Mouse (Mus musculus): ENCODE data around the gene Coa4.

Coa4 gene

DNA sequence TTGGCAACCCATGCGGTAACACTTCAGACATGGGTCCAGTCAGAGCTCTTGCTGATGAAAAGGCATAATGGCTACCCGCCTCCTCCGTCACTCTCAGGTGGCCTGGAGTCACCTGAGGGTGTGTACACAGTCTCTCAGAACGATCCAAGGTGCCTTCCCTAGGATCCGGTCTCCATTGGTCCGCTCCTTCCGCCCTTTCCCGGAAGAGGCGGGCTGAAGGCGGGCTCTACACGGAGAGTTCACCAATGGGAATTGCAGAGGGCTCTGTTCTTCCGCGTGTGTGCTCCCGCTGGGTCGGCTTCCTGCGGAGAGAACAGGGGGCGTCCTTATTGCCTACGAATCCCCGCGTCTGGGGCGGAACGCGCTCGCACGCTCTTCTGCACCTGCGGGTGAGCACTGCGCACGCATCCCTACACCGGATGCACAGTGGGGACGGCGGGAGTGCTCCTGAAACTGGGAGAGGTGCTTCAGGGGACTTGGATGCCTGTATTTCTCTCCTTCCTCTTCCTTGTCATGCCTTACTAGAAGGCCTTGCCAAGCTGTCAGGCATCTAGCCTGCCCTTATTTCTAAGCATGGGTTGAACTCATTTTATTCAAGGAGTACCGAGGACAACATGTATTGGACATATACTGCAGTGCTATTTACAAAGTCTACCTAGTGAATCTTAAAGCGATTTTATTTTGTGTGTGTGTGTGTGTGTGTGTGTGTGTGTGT lies at the start of gene Coa4:
Gene Coa4 (plus strand): TSS at position 268 of the 715 bp plus-strand sequence.
- peak; percentile 89 for DNase-seq (ENCODE audit: low spot score)

DNA sequence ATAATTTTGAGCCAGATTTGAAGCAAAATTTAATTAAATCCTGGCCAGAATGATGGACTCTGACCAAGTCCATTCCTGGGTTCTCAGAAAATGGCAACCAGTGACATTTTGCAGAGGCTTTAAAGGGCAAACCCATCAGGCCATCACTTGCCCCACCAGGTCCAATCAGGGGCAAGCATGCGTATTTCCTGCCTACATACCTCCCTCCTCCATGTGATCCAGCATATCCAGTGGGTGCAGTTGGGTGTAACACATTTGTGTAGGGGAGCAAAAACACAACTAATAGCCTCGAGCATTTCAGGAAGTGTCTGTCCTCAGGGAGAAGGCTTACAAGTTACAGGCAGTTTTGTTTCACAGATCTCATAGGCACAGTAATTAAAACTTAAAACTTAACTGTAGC lies 49.6 kb upstream of the Coa4 start:
- no peak for DNase-seq (ENCODE audit: low spot score)

GRCm38 (mm10) chr7:100488474-100489048 lies 48.3 kb upstream of the Coa4 start:
- DNase-seq (ENCODE audit: low spot score) = peak; percentile 54

DNA sequence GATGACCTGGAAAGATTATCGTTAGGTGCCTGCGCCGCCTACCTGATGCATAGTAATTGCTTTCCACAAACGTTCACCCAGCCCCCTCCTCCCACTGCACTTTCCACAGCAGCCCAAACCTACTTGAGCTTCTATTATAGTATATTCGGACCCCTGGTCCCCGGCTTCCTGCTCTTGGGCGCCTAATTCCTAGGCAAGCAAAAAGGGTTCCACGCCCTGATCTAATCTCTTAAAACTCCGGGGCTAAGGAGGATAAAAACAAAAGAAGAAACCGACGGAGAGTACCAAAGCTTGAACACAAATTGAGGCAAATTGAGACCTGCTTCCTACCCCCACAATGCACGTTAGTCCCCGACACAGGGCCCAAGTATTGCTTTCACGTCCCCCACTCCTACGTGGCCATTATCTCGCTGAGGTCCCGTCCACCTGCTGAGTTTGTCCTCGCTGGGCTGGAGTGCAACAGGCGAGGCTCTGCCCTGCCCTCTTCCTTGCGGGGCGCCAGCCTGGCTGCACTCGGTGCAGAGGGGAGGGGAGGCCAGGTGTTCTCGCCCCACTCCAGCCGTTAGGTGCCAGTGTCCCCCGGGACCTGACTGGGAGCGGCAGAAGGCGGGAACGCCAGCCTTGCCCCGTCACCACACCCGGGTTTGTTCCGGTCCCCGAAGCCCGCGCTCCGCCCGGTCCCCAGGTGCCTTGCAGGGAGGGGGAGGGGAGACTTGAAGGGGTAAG lies 44.3 kb upstream of the Coa4 start:
- DNase-seq (ENCODE audit: low spot score) = peak; percentile 71

- DNase-seq (ENCODE audit: low spot score) = peak; percentile 84
Observed at GRCm38 (mm10) chr7:100493117-100493483, 43.8 kb upstream of the Coa4 start, which contains the start of gene Ucp2. Gene Ucp2 (plus strand): TSS chr7:100493337.

- DNase-seq (ENCODE audit: low spot score) = peak; percentile 86
Observed at GRCm38 (mm10) chr7:100493484-100494414, 43.1 kb upstream of the Coa4 start.

- DNase-seq (ENCODE audit: low spot score) = no peak
Observed at GRCm38 (mm10) chr7:100494415-100494831, 42.4 kb upstream of the Coa4 start.

DNA sequence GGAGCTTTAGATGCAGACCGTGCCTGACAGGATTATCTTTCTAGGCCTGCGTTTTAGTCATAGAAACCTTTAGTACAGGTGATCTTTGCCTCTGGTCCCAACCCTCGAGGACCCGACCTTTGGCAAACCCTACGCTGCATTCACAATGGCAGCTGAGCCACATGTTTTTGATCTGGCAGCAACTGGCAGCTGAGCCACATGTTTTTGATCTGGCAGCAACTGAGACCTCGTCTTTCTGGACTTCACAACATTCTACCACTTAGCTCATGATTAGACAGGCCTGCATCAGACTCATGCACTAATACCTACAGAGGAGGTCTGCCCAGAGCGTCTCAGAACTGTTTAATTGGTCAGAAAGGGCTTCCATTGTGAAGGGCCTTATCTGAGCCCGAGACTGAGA lies 41.8 kb upstream of the Coa4 start:
- no peak for DNase-seq (ENCODE audit: low spot score)

DNA sequence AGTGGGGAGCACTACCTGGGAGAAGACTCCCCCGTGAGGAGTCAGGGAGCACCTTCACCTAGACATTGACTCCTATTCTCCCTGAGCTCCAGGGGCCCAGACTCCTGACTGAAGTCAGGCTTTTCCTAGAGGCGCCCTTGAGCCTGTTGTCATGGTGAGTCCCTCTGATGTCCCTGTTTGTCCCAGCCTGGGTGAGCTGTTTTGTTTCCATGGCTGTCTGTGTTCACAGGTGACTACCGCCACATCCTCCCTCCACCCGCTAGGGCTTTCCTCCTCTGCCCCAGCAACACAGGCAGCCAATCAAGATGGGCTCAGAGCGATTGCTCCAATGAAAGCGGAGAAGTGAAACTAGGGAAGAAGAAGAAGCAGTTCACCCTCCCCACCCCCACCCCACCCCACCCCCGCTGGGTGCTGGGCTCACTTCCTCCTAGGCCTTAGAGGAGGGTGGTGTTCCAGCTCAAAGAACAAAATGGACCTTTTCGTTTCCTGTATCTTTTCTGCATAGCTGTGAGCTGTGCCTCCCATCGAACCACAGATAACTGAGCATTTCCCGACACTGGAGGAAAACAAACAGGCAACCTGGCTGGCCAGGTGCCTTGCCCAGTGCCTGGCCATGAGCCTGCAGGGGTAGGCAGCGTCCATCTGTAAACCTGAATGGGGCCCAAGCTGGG lies 41.2 kb upstream of the Coa4 start:
- peak; percentile 68 for DNase-seq (ENCODE audit: low spot score)

DNA sequence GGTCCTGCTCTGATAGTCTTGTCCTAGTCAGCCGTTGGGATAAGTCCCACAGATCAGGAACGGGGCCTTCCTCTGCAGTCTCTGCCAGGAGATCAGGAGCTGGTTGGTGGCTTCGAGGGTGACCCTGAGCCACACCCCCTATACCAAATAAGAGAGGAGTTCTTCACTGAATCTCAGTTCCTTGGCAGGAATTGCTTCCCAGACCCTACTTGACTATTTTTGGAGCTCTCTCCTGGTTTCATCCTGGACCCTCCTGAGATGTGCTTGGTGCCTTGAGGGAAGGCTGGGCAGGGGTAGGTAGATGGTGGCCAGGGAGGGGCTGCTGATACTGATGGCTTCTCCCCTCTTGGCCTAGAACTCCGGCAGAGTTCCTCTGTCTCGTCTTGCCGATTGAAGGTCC lies 40.5 kb upstream of the Coa4 start:
- no peak for DNase-seq (ENCODE audit: low spot score)

- DNase-seq (ENCODE audit: low spot score) = no peak
Observed at GRCm38 (mm10) chr7:100496791-100497190, 40.1 kb upstream of the Coa4 start.

- DNase-seq (ENCODE audit: low spot score) = no peak
Observed at GRCm38 (mm10) chr7:100497402-100497801, 39.5 kb upstream of the Coa4 start.

GRCm38 (mm10) chr7:100497982-100498381 lies 38.9 kb upstream of the Coa4 start:
- DNase-seq (ENCODE audit: low spot score) = no peak

DNA sequence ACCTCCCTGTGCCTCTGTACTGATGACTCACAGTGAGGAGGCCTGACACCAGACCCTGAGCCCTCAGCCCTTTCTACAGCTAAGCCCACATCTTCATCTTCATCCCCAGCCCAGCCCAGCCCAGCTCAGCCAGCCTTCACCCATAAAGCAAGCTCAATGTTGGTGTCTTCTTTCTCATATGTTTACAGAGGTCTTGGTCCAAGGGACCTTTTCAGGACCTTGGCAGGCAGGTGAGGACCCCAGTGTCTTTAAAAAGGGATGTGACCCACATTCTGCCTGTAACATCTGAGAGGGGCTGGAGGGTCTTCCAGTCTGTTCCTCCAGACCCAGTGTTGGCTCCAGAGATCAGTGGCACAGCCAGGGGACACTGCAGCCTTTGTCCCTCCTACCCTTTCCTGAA lies 37.4 kb upstream of the Coa4 start:
- DNase-seq (ENCODE audit: low spot score) = no peak

- DNase-seq (ENCODE audit: low spot score) = no peak
Observed at GRCm38 (mm10) chr7:100500276-100500977, 36.4 kb upstream of the Coa4 start.

DNA sequence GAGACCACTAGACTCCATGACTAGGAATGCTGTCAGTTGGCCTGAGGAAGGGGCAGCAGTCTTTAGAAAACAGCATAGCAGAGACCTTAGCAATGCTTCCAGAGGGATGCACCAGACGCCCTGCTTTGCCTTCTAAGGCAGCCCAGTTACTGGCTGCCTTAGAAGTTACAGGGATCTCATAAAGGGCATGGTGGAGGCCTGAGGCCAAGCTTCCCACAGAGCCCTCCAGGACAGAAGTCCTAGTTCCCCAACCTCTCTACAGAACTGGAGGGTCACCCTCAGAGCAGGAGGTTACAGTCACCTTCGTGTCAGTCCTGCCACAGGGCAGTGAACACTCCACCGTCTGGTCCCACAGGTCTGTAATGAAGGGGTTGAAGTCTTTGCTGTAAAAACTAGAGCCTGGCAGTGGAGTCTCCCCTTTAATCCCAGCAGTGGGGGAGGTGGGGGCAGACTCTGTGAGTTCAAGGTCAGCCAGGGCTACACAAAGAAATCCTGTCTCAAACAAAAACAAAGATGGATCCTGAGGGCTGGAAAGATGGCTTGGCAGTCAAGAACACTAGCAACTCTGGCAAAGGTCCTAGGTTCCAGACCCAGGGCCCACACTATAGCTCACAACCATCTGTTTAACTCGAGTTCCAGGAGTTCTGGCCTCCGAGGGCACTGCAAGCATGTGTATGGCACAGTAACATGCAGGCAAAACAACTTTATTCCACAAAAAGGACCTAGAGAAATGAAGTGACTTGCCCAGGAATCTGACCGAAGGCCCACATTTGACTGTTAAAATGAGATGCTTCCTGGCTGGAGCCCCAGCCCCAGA lies 35.6 kb upstream of the Coa4 start:
- DNase-seq (ENCODE audit: low spot score) = no peak

DNA sequence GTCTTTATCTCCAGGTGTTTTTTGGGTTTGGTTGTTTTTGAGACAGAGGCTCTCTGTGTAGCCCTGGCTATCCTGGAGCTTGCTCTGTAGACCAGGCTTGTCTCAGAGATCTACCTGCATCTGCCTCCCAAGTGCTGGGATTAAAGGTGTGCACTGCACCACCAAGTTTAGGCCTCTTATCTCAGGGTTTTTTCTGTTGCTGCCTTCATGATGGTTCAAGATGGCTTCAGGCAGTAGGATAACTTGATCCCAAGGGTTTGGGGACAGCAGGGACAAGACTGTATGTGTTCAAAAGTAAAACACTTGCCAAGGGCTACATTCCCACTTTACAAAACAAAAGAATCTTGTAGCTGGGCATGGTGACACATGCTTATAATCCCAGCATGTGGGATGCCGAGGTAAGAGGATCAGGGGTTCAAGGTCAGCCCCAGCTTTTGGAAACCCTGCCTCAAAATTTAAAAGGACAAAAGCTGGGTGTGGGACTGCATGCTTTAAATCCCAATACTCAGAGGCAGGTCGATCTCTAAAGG lies 35.0 kb upstream of the Coa4 start:
- no peak for DNase-seq (ENCODE audit: low spot score)

DNA sequence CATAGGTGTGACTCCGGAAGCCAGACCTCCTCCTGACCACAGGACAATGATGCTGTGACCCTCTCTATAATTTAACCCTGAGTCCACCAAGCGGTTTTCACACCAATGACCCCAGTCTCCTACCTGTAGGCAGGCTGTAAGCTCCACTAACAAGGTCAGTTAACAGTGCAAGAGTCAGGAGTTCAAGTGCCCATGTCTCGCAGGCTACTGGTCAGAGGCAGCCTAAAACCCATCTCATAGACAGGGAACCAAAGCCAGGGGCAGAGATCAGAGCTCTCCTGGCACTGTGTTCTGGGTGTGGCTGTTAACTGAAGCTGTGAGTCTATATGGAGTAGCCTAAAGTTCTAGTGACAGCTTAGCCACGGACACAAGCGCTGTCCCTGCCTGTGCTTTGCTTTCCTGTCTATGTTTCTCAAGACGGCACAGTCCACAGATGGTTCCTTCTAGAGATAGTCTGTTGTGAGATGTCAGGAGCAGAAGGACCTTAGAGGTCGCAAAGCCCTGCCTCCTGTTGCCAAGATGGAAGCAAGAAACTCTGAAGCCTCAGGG lies 34.4 kb upstream of the Coa4 start:
- no peak for DNase-seq (ENCODE audit: low spot score)

DNA sequence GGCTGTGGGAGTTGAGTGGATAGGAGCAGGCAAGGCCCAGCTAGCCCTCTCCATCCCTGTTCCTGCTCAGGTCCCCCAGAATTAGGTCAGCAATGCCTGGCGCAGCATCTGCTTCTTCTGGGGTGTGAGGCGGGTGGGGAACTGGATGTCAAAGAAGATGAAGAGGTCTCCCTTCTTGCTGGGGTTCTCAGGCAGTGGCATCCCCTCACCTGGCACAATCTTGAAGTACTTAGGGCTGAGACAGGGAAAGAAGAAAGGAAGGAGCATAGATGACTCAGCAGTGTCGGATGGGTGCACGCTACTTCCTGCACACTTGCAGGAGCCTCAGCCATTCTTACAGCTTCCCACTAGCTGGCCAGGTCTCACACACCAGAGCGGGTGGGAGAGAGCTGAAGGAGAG lies 33.8 kb upstream of the Coa4 start:
- DNase-seq (ENCODE audit: low spot score) = no peak

Data from testis, postnatal 14 days (tissue).